Mouse (Mus musculus) embryonic facial prominence, embryonic 11.5 days (tissue): ENCODE results near the gene Olfr66. TPM values are rescaled to one million over a fixed set of nuclear protein-coding genes. Genes with fewer than 3 reads are reported as not detected.
A peak's percentile ranks its signal among the peaks of the same experiment; 100 is the strongest.

ENCODE experiments used
- ATAC-seq: fragments of 200-750 bp; cut with Nextera tagmentation; replicated peaks from 2 replicates; pipeline ENCODE4 v1.8.0; 2017; ENCODE audit warnings: low read depth; ENCODE audit not compliant: insufficient number of reproducible peaks, low FRiP score, low TSS enrichment
- DNase-seq: peaks from one replicate; pipeline ENCODE4 v3.0.0-alpha.2; 2015; ENCODE audit warnings: low spot score
- H3K27ac ChIP-seq: fragments of 300-500 bp; sonication (generic); replicated peaks from 2 replicates; pipeline ENCODE4 v1.5.1; 2014; ENCODE audit warnings: mild to moderate bottlenecking, low read depth, low read length, control low read depth
- H3K27me3 ChIP-seq: fragments of 300-500 bp; sonication (generic); 2 replicates; pipeline ENCODE4 v1.6.1; 2014; ENCODE audit warnings: mild to moderate bottlenecking, low read length, moderate library complexity, mixed read lengths; ENCODE audit not compliant: control insufficient read depth, insufficient read depth
- H3K36me3 ChIP-seq: fragments of 300-500 bp; sonication (generic); replicated peaks from 2 replicates; pipeline ENCODE4 v1.6.1; 2014; ENCODE audit warnings: low read depth, mild to moderate bottlenecking, low read length, moderate library complexity, mixed read lengths; ENCODE audit not compliant: control insufficient read depth, insufficient read depth
- H3K4me1 ChIP-seq: fragments of 300-500 bp; sonication (generic); 2 replicates; pipeline ENCODE4 v1.6.1; 2014; ENCODE audit warnings: low read length, mixed read lengths; ENCODE audit not compliant: control insufficient read depth, insufficient read depth
- H3K4me2 ChIP-seq: fragments of 300-500 bp; sonication (generic); 2 replicates; pipeline ENCODE4 v1.6.1; 2014; ENCODE audit warnings: low read depth, mild to moderate bottlenecking, control low read depth, low read length, moderate library complexity
- H3K4me3 ChIP-seq: fragments of 300-500 bp; sonication (generic); 2 replicates; pipeline ENCODE4 v1.5.1; 2014; ENCODE audit warnings: low read depth, low read length, control low read depth
- H3K9ac ChIP-seq: fragments of 300-500 bp; sonication (generic); replicated peaks from 2 replicates; pipeline ENCODE4 v1.6.1; 2014; ENCODE audit warnings: mild to moderate bottlenecking, control low read depth, low read length
- H3K9me3 ChIP-seq: fragments of 300-500 bp; sonication (generic); replicated peaks from 2 replicates; pipeline ENCODE4 v1.6.1; 2016; ENCODE audit warnings: mild to moderate bottlenecking, low read length, inconsistent platforms, mixed read lengths; ENCODE audit not compliant: control insufficient read depth
- WGBS: fragments of 180-500 bp; shearing (Covaris S2); extraction: QIAGEN DNeasy Blood & Tissue Kit; methylation state at CpG from one replicate; pipeline ENCODE4 v1.1.7; 2014; 5-methylcytosine and 5-hydroxymethylcytosine counted together
- polyA plus RNA-seq: library from polyadenylated mRNA; unstranded; fragments of >200 nt; fragmentation: Nextera tagmentation; extraction: Ambion mirVana; gene quantifications from 2 replicates; pipeline ENCODE4 v1.2.1, GENCODE M21; 2014

Olfr66 gene
- not detected in 2 replicates for polyA plus RNA-seq

DNA sequence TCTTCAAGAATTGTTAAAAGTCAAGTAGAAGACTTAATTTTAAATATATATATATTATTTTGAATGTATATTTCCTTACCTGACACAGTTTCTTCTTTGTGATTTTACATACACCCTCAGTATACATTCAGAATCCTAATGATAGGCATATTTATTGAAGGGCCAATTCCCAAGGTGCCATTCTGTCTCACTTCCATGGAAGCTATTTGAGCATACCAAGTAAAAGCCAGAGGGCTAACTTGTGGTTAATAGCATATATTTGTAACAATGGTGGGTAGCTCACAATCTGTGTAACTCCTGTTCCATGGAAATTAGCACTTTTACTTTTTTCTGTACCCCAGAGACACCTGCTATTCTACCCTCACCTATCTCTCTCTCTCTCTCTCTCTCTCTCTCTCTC is at the start of gene Olfr66:
Olfr66 (minus strand) TSS at position 101 of the 400 bp plus-strand sequence.
- Histone ChIP-seq H3K4me1 (no peaks in the 10 kb centered on the region), H3K4me3 (no peak within 1 kb of the TSS), H3K27me3 (no peaks in the 10 kb centered on the region), H3K36me3 (no peaks in the 10 kb centered on the region), H3K27ac (no peak within 1 kb of the TSS), H3K9me3 (no peaks in the 10 kb centered on the region), H3K4me2 (no peak within 1 kb of the TSS), H3K9ac (no peak within 1 kb of the TSS)
- DNase-seq (no peak), ATAC-seq (no peak)

DNA sequence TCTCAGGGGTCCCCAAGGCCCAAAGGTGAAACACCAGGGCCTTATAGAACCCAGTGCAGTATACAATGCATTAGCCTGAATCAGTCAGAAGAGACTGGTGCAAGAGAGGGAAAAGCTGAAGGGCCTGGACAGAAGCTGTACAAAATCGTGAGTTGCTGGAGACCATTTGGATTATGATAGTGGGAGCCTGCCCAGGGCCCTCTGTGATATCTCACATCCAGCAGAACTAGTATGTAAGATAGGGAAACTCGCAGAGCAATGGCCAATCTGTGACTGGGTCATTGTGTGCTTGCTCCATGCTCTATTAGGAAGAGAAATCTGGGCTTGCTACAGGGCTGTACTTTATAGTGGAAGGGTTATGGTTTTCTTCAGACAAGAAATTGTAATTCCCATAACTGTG is 48.2 kb upstream of the Olfr66 start, which contains the start of gene Olfr632:
Olfr632 (plus strand) TSS at position 84 of the 400 bp plus-strand sequence.
- H3K27ac ChIP-seq, result no peak within 1 kb of the TSS
- no peak within 1 kb of the TSS for H3K4me3 ChIP-seq
- H3K9ac ChIP-seq, result no peak within 1 kb of the TSS
- no peak within 1 kb of the TSS for H3K4me2 ChIP-seq
- WGBS, result 84% methylated on average over 2 of the region's 2 CpGs
- H3K36me3 ChIP-seq, result no peaks in the 10 kb centered on the region
- no peaks in the 10 kb centered on the region for H3K4me1 ChIP-seq
- ATAC-seq (no peak), DNase-seq (no peak)
- no peaks in the 10 kb centered on the region for H3K9me3 ChIP-seq
- no peaks in the 10 kb centered on the region for H3K27me3 ChIP-seq

DNA sequence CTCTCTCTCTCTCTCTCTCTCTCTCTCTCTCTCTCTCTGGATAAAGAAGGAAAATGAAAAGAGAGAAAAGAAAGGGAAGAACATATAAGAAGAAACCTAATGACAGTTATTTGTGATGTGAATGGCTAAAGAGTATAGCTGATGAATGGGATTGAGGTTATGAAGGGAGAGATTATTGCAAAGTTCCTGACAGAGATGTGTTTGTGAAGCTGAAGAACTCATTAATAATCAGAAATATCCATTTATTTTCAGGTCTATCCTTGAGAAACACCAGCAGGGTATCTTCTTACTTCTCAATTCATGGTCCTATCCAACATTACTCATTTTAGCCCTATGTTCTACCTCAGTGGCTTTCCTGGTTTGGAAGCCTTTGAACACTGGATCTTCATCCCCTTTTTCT is 42.5 kb upstream of the Olfr66 start, which contains the start of gene Olfr631:
Olfr631 (plus strand) TSS at position 301 of the 400 bp plus-strand sequence.
- Histone ChIP-seq H3K9ac (no peak within 1 kb of the TSS), H3K9me3 (no peaks in the 10 kb centered on the region), H3K27ac (no peak within 1 kb of the TSS), H3K4me2 (no peak within 1 kb of the TSS), H3K4me3 (no peak within 1 kb of the TSS), H3K4me1 (no peaks in the 10 kb centered on the region), H3K36me3 (no peaks in the 10 kb centered on the region), H3K27me3 (no peaks in the 10 kb centered on the region)
- ATAC-seq (no peak), DNase-seq (no peak)

DNA sequence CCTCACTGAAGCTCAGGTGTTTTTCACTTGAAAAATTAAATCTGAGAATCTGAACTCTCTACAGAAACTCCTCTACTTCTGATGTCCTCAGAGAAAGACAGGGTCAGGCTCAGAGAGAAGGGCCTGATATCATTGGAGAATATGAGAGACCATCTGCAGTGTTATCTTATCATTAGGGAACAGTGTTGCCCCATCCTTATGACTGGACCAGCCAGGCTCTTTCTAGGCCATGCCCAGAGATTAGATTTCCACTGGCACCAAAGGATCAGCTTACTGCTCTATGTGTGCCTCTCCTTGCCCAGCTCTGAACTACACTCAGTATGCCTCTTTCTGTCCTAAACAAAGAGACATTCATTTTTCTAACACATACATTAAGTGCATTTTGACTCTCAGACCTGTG is 29.3 kb upstream of the Olfr66 start:
- Histone ChIP-seq H3K4me2 (no peak overlapping the region), H3K36me3 (no peaks in the 10 kb centered on the region), H3K4me3 (no peak overlapping the region), H3K9ac (no peak overlapping the region), H3K27ac (no peak overlapping the region), H3K27me3 (no peaks in the 10 kb centered on the region), H3K9me3 (no peaks in the 10 kb centered on the region), H3K4me1 (no peaks in the 10 kb centered on the region)
- DNase-seq, result no peak
- ATAC-seq, result no peak

DNA sequence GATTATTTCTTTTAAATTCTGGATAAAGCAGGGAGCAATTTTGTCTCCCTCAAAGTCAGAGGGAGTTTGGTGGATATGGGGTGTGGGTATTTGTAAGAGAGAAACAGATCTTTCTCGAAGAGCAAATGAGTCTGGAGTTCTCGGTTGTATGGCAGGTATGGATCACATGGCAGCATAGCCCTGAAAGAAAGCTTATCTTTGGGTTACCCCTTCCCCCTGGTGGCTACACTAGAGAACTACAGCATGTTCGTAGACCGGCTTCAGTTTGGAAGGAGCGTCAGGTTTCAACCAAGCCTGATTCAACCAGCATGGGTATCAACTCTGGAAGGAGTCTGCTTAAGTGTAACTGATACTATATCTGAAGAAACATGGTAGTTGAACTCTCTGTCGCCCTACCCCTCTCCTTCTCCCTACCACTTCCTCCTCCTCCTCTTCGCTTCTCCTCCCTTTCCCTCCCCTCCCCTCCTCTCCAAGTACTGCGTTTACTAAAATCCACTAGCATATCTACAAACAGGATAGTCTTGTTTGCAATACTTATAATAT is 27.0 kb upstream of the Olfr66 start:
- Histone ChIP-seq H3K4me2 (no peak overlapping the region), H3K27ac (no peak overlapping the region), H3K4me1 (no peaks in the 10 kb centered on the region), H3K27me3 (no peaks in the 10 kb centered on the region), H3K4me3 (no peak overlapping the region), H3K36me3 (no peaks in the 10 kb centered on the region), H3K9ac (no peak overlapping the region), H3K9me3 (no peaks in the 10 kb centered on the region)
- ATAC-seq (no peak), DNase-seq (peak; percentile 47)
- 41% methylated on average over 8 of the region's 8 CpGs for WGBS

DNA sequence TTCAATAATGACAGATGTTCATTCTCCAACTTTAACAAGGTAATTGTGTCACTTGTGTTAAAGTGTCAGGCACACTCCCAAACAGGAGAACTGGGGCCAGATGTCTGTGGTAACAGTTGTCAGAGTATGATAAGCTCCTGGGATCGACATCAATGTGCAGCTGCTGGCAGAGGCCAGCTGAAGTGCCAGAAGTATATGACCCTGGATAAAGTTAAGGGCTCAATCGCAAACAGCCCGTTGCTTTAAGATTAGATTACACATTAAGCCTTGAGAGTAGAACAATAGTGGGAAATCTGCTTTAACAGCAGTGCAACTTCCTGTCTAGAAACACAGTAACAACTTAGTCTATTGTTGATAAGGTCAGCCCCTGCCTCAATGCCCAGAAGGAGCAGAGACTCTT is 24.0 kb upstream of the Olfr66 start:
- no peaks in the 10 kb centered on the region for H3K4me1 ChIP-seq
- no peaks in the 10 kb centered on the region for H3K9me3 ChIP-seq
- no peak for ATAC-seq
- no peak overlapping the region for H3K27ac ChIP-seq
- DNase-seq, result peak; percentile 1
- no peaks in the 10 kb centered on the region for H3K27me3 ChIP-seq
- 28% methylated on average over 3 of the region's 3 CpGs for WGBS
- H3K9ac ChIP-seq, result no peak overlapping the region
- H3K4me3 ChIP-seq, result no peak overlapping the region
- no peaks in the 10 kb centered on the region for H3K36me3 ChIP-seq
- no peak overlapping the region for H3K4me2 ChIP-seq

DNA sequence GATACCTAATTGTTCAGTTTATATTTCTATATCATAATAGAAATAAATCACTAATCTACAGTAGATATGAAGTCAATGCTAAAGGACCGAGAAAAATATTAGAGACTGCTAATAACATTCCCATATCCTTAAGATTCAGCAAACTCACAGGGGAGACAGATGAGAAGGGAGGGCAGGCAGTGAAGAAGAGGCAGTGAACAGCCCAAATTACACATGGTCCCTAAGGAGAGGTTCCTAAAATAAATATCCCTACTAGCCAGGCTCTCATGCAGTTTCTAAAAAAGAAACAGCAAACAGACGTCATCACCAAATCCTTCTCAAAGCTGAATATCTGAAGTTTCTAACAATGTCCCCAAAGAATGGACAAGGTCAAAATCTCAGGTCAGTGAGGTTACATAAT is 17.1 kb upstream of the Olfr66 start, which contains the start of gene Olfr65:
Olfr65 (plus strand) TSS at position 301 of the 400 bp plus-strand sequence.
- H3K36me3 ChIP-seq, result no peaks in the 10 kb centered on the region
- no peak for DNase-seq
- no peaks in the 10 kb centered on the region for H3K9me3 ChIP-seq
- H3K4me1 ChIP-seq, result no peaks in the 10 kb centered on the region
- no peak within 1 kb of the TSS for H3K4me3 ChIP-seq
- no peaks in the 10 kb centered on the region for H3K27me3 ChIP-seq
- H3K4me2 ChIP-seq, result no peak within 1 kb of the TSS
- no peak within 1 kb of the TSS for H3K27ac ChIP-seq
- no peak for ATAC-seq
- WGBS, result 68% methylated on average over 2 of the region's 2 CpGs
- no peak within 1 kb of the TSS for H3K9ac ChIP-seq

DNA sequence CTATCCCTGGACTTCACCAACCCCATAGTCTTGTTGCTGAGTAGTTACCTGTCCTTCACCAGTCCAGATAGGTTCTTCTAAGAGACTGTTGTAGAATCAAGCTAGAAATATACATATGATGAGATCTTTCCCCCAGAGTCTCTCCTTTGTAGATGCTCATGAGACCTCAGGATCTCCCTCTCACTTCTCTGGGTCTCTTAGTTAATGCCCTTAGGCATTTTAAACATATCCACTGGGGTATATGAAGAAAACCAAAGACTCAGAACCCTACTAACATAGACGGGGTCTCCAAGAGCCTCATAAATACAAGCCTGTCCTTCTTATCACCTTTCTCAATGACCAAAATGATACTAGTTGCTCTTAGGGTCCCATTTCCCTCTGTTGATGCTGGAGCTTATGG is 8.3 kb upstream of the Olfr66 start, which contains the start of gene Olfr64:
Olfr64 (minus strand) TSS at position 101 of the 400 bp plus-strand sequence.
- no peak for DNase-seq
- no peak within 1 kb of the TSS for H3K4me3 ChIP-seq
- H3K27ac ChIP-seq, result no peak within 1 kb of the TSS
- no peaks in the 10 kb centered on the region for H3K36me3 ChIP-seq
- no peaks in the 10 kb centered on the region for H3K9me3 ChIP-seq
- no peak within 1 kb of the TSS for H3K4me2 ChIP-seq
- H3K9ac ChIP-seq, result no peak within 1 kb of the TSS
- no peak for ATAC-seq
- H3K27me3 ChIP-seq, result no peaks in the 10 kb centered on the region
- WGBS, result 72% methylated on average over 1 of the region's 1 CpGs
- no peaks in the 10 kb centered on the region for H3K4me1 ChIP-seq
